Mouse (Mus musculus) kidney, postnatal 0 days (tissue): ENCODE results near the gene Gkn3. TPM values are rescaled to one million over a fixed set of nuclear protein-coding genes. Genes with fewer than 3 reads are reported as not detected.
A peak's percentile ranks its signal among the peaks of the same experiment; 100 is the strongest.

Source experiments
- ATAC-seq: fragments of 200-750 bp; cut with Nextera tagmentation; replicated peaks from 2 replicates; pipeline ENCODE4 v1.8.0; 2017; ENCODE audit warnings: low read depth, moderate number of reproducible peaks, moderate TSS enrichment, moderate library complexity; ENCODE audit not compliant: low FRiP score
- DNase-seq: peaks from one replicate; pipeline ENCODE4 v3.0.0-alpha.2; 2016; ENCODE audit warnings: low spot score
- H3K27ac ChIP-seq: fragments of 300-500 bp; sonication (generic); 2 replicates; pipeline ENCODE4 v1.5.1; 2014; ENCODE audit warnings: mild to moderate bottlenecking
- H3K27me3 ChIP-seq: fragments of 300-500 bp; sonication (generic); 2 replicates; pipeline ENCODE4 v1.6.1; 2014; ENCODE audit warnings: low read length, mixed read lengths; ENCODE audit not compliant: insufficient read depth
- H3K36me3 ChIP-seq: fragments of 300-500 bp; sonication (generic); 2 replicates; pipeline ENCODE4 v1.6.1; 2014; ENCODE audit warnings: low read length, mixed read lengths; ENCODE audit not compliant: insufficient read depth
- H3K4me1 ChIP-seq: fragments of 300-500 bp; sonication (generic); replicated peaks from 2 replicates; pipeline ENCODE4 v1.6.1; 2014; ENCODE audit warnings: antibody characterized with exemption, low read length, mixed read lengths; ENCODE audit not compliant: insufficient read depth
- H3K4me2 ChIP-seq: fragments of 300-500 bp; sonication (generic); 2 replicates; pipeline ENCODE4 v1.6.1; 2014; ENCODE audit warnings: mild to moderate bottlenecking, low read length, moderate library complexity, mixed read lengths
- H3K4me3 ChIP-seq: fragments of 300-500 bp; sonication (generic); replicated peaks from 2 replicates; pipeline ENCODE4 v1.5.1; 2014; ENCODE audit warnings: low read depth, low read length
- H3K9ac ChIP-seq: fragments of 300-500 bp; sonication (generic); 2 replicates; pipeline ENCODE4 v1.6.1; 2014; ENCODE audit warnings: low read depth, low read length
- H3K9me3 ChIP-seq: fragments of 300-500 bp; sonication (generic); replicated peaks from 2 replicates; pipeline ENCODE4 v1.6.1; 2016; ENCODE audit warnings: low read length, inconsistent platforms, mixed read lengths
- CTCF ChIP-seq: IDR thresholded peaks from 2 replicates; pipeline ENCODE4 v1.5.1; 2016; ENCODE audit warnings: antibody characterized with exemption, low read depth, mild to moderate bottlenecking, moderate library complexity
- WGBS: fragments of 180-500 bp; shearing (Covaris S2); extraction: QIAGEN DNeasy Blood & Tissue Kit; methylation state at CpG from one replicate; pipeline ENCODE4 v1.1.7; 2014; 5-methylcytosine and 5-hydroxymethylcytosine counted together
- polyA plus RNA-seq: library from polyadenylated mRNA; unstranded; fragments of >200 nt; fragmentation: Nextera tagmentation; extraction: Ambion mirVana; gene quantifications from 2 replicates; pipeline ENCODE4 v1.2.1, GENCODE M21; 2015

Gkn3 gene
- polyA plus RNA-seq, 1 experiment from 2014 or later = 1.0 TPM

GRCm38 (mm10) chr6:87424037-87424816 is 35.5 kb upstream of the Gkn3 start:
- TF ChIP-seq CTCF = no peak
- H3K9ac ChIP-seq = no peak overlapping the region

DNA sequence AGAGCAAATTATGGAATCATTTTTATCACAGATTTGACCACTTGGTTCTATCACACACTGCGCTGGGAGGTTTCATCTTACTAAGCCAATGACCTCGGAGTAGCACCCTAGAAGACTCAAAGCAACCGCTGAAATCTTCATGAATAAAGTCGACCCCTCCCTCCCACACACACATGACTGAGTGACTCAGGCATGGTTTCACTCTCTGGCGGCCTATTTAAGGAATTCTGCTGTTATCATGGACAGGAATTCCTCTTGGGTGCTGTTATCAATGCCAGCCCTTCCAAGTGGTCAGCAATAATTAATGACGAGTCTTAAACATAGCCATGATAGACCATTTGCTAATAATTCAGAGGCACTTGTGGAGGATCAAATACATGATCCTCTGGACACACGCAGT is 33.6 kb upstream of the Gkn3 start:
- ATAC-seq = no peak
- WGBS = 56% methylated on average over 7 of the region's 7 CpGs
- H3K27ac ChIP-seq = no peak overlapping the region

More at GRCm38 (mm10) chr6:87424037-87424816, 35.5 kb upstream of the Gkn3 start:
- H3K27me3 ChIP-seq = no peaks in the 10 kb centered on the region
- WGBS = 56% methylated on average over 19 of the region's 19 CpGs
- no peaks in the 10 kb centered on the region for H3K4me1 ChIP-seq
- no peaks in the 10 kb centered on the region for H3K9me3 ChIP-seq
- H3K4me3 ChIP-seq = no peak overlapping the region
- no peak overlapping the region for H3K4me2 ChIP-seq
- H3K27ac ChIP-seq = no peak overlapping the region
- no peaks in the 10 kb centered on the region for H3K36me3 ChIP-seq
- ATAC-seq (no peak), DNase-seq (peak; percentile 26)

GRCm38 (mm10) chr6:87412011-87412410 is 23.3 kb upstream of the Gkn3 start:
- no peaks in the 10 kb centered on the region for H3K27me3 ChIP-seq
- no peak for DNase-seq
- WGBS = 36% methylated on average over 3 of the region's 3 CpGs
- H3K36me3 ChIP-seq = no peaks in the 10 kb centered on the region
- H3K9me3 ChIP-seq = no peaks in the 10 kb centered on the region
- H3K9ac ChIP-seq = no peak overlapping the region
- H3K4me3 ChIP-seq = no peak overlapping the region
- no peak for TF ChIP-seq CTCF
- no peak overlapping the region for H3K4me2 ChIP-seq
- H3K4me1 ChIP-seq = no peaks in the 10 kb centered on the region
- no peak for ATAC-seq
- H3K27ac ChIP-seq = no peak overlapping the region

More for the DNA sequence above, 33.6 kb upstream of the Gkn3 start:
- H3K4me3 ChIP-seq = no peak overlapping the region
- H3K9me3 ChIP-seq = no peaks in the 10 kb centered on the region
- H3K4me2 ChIP-seq = no peak overlapping the region
- H3K27me3 ChIP-seq = no peaks in the 10 kb centered on the region
- H3K36me3 ChIP-seq = no peaks in the 10 kb centered on the region
- H3K9ac ChIP-seq = no peak overlapping the region
- DNase-seq = peak; percentile 20
- no peak for TF ChIP-seq CTCF
- H3K4me1 ChIP-seq = no peaks in the 10 kb centered on the region

DNA sequence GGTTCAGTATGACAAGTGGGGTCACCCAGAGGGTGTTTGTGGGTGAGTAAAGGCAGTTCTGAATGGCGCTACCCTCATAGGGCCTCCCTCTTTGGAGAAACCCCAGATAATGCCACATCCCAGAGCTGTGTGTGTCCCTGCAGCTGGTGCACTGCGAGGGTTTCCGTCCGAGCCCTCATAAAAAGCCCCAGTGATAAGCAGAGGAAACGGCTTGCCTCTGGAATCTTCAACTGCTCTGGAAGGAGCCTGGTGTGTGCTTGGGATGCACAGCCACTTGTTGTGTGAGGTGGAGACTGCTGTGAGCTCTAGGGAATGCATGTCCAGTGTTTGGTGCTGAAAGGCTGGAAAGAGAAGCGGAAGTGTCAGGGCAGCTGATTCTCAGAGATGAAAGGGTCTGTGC is 12.7 kb upstream of the Gkn3 start:
- WGBS = 61% methylated on average over 6 of the region's 6 CpGs
- no peak for DNase-seq

DNA sequence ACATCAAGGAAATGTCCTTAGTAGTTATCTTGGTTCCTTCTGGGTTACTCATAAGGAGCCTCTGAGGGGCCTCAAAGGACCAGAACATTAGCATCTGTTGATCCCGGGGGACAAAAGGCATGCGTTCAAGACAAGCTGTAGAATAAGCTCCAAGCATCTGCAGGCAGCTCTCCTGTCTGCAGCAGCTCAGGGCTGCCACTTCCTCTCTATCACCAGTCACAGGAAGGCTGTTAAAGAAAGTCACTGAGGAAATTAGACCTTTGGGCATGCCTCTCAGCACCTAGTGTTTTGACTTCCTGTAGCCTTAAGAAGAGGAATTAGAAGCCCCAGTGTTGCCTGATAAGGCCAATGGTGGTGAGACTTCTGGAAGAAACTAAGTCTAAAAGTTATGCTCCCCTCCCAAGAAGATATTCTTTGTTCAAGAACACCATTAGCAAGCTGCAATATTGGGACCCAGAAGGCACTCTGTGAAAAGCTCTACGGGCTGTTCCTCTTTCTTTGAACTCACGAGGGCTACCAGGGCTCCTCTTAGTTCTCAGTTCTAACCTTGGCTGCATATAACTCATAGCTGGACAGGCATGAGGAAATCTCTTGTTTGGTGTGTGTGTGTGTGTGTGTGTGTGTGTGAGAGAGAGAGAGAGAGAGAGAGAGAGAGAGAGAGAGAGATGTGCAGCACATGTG is 11.3 kb upstream of the Gkn3 start:
- H3K9me3 ChIP-seq = no peaks in the 10 kb centered on the region

More for the DNA sequence above, 12.7 kb upstream of the Gkn3 start:
- Histone ChIP-seq H3K36me3 (no peaks in the 10 kb centered on the region), H3K4me3 (no peak overlapping the region), H3K27me3 (0 out of 2 replicates have a peak, but pooled peaks cover 3% of the 10 kb centered on the region), H3K4me2 (no peak overlapping the region), H3K4me1 (no peaks in the 10 kb centered on the region), H3K27ac (no peak overlapping the region), H3K9me3 (no peaks in the 10 kb centered on the region), H3K9ac (no peak overlapping the region)
- no peak for TF ChIP-seq CTCF
- ATAC-seq = no peak

GRCm38 (mm10) chr6:87399137-87399536 is 10.4 kb upstream of the Gkn3 start:
- peak; percentile 99 for TF ChIP-seq CTCF
- Histone ChIP-seq H3K27me3 (0 out of 2 replicates have a peak, but pooled peaks cover 3% of the 10 kb centered on the region), H3K36me3 (no peaks in the 10 kb centered on the region), H3K27ac (no peak overlapping the region), H3K4me1 (no peaks in the 10 kb centered on the region), H3K9me3 (no peaks in the 10 kb centered on the region), H3K4me2 (no peak overlapping the region), H3K9ac (no peak overlapping the region), H3K4me3 (no peak overlapping the region)
- ATAC-seq (no peak), DNase-seq (peak; percentile 85)
- 1% methylated on average over 5 of the region's 5 CpGs for WGBS

More for the DNA sequence above, 11.3 kb upstream of the Gkn3 start:
- no peak overlapping the region for H3K9ac ChIP-seq
- DNase-seq = no peak
- no peak overlapping the region for H3K27ac ChIP-seq
- 0 out of 2 replicates have a peak, but pooled peaks cover 3% of the 10 kb centered on the region for H3K27me3 ChIP-seq
- H3K4me1 ChIP-seq = no peaks in the 10 kb centered on the region
- no peaks in the 10 kb centered on the region for H3K36me3 ChIP-seq
- WGBS = 53% methylated on average over 4 of the region's 4 CpGs
- H3K4me3 ChIP-seq = no peak overlapping the region
- no peak for ATAC-seq
- H3K4me2 ChIP-seq = no peak overlapping the region
- TF ChIP-seq CTCF = no peak
